17 mouse cellular contexts compared by ENCODE assay signal in the genomic region with DNA sequence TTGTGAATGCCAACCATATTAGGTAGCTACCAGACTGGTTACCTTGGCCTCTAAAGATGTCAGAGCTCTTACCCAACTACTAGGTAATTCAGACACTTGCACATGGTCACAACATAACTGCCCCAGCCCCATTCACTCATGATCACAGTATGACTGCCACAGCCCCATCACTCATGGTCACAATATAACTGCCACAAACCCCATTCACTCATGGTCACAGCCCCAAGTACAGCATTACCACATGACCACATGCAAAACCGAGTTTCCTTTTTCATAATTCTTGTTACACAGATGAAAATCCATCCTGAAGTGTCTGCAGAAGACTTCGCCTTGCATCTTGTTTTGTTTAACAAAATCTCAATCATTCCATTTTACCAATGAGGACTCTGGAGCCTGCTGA. TPM values are rescaled to one million over a fixed set of nuclear protein-coding genes. Genes with fewer than 3 reads are reported as not detected.
"Had no signal": no experiment of that assay in that cellular context is flagged by ENCODE, and none has a peak within 500 bp of the region (broad histone marks: within the 10 kb centered on the region; RNA-seq: fewer than 3 reads in every experiment).

No protein-coding gene starts in this region.

- H3K4me2 ChIP-seq: kidney, embryonic 15.5 days; limb, embryonic 12.5 days; neural tube, embryonic 12.5 days; stomach, embryonic 15.5 days had no signal

- ATAC-seq: intestine, embryonic 16.5 days had no signal

- H3K4me1 ChIP-seq: limb, embryonic 12.5 days; neural tube, embryonic 12.5 days had no signal

- H3K9ac ChIP-seq: kidney, embryonic 15.5 days; limb, embryonic 12.5 days; liver, embryonic 14.5 days; neural tube, embryonic 12.5 days; stomach, embryonic 15.5 days had no signal

- H3K27ac ChIP-seq: kidney, embryonic 15.5 days; limb, embryonic 12.5 days; midbrain, embryonic 10.5 days; neural tube, embryonic 12.5 days; stomach, embryonic 15.5 days had no signal

- H3K36me3 ChIP-seq: kidney, embryonic 15.5 days; limb, embryonic 12.5 days; stomach, embryonic 15.5 days had no signal

- H3K9me3 ChIP-seq: kidney, embryonic 15.5 days; limb, embryonic 12.5 days; midbrain, embryonic 10.5 days; neural tube, embryonic 12.5 days; stomach, embryonic 15.5 days had no signal

- DNase-seq: kidney, adult 2 months; kidney, postnatal 14 days; midbrain, embryonic 14.5 days; right cerebral cortex, postnatal 4 days; spleen, adult 18-20 months; thymus, adult 2 months; thymus, postnatal 36 days had no signal

- H3K27me3 ChIP-seq: kidney, embryonic 15.5 days; limb, embryonic 12.5 days; neural tube, embryonic 12.5 days; stomach, embryonic 15.5 days had no signal

- H3K4me3 ChIP-seq: kidney, embryonic 15.5 days; limb, embryonic 12.5 days; midbrain, embryonic 10.5 days; myocyte; neural tube, embryonic 12.5 days; stomach, embryonic 15.5 days had no signal

RNA-seq across cellular contexts. Expression of gene Efcc1, which starts 17.4 kb away (rescaled TPM):
- total RNA-seq: neutrophil, adult 5-6 weeks had no signal

RNA-seq across cellular contexts. Expression of gene Gp9, which starts 29.8 kb away (rescaled TPM):
- polyA plus RNA-seq: myocyte; testis, adult 2 months had no signal
